Mouse (Mus musculus) limb, embryonic 14.5 days (tissue): ENCODE data around the gene Rps6ka1. TPM values are rescaled to one million over a fixed set of nuclear protein-coding genes. Genes with fewer than 3 reads are reported as not detected.

Experiments
- ATAC-seq: fragments of 200-750 bp; cut with Nextera tagmentation; 2 replicates; pipeline ENCODE4 v1.8.0; 2017; ENCODE audit warnings: low read depth, moderate number of reproducible peaks, moderate TSS enrichment; ENCODE audit not compliant: low FRiP score
- DNase-seq: peaks from one replicate; pipeline ENCODE4 v3.0.0-alpha.2; 2015; ENCODE audit warnings: low spot score
- H3K27ac ChIP-seq: fragments of 300-500 bp; sonication (generic); replicated peaks from 2 replicates; pipeline ENCODE4 v1.5.1; 2014; ENCODE audit warnings: low read depth, mild to moderate bottlenecking, low read length, moderate library complexity, mixed read lengths
- H3K27me3 ChIP-seq: fragments of 300-500 bp; sonication (generic); 2 replicates; pipeline ENCODE4 v1.6.1; 2014; ENCODE audit warnings: low read length, mixed read lengths; ENCODE audit not compliant: control insufficient read depth, insufficient read depth
- H3K36me3 ChIP-seq: fragments of 300-500 bp; sonication (generic); 2 replicates; pipeline ENCODE4 v1.6.1; 2014; ENCODE audit warnings: mild to moderate bottlenecking, low read length, moderate library complexity, mixed read lengths; ENCODE audit not compliant: control insufficient read depth, insufficient read depth
- H3K4me1 ChIP-seq: fragments of 300-500 bp; sonication (generic); 2 replicates; pipeline ENCODE4 v1.6.1; 2014; ENCODE audit warnings: antibody characterized with exemption, low read length, mixed read lengths; ENCODE audit not compliant: control insufficient read depth, insufficient read depth
- H3K4me2 ChIP-seq: fragments of 300-500 bp; sonication (generic); replicated peaks from 2 replicates; pipeline ENCODE4 v1.6.1; 2014; ENCODE audit warnings: low read depth, mild to moderate bottlenecking, low read length, moderate library complexity; ENCODE audit not compliant: severe bottlenecking
- H3K4me3 ChIP-seq: fragments of 300-500 bp; sonication (generic); replicated peaks from 2 replicates; pipeline ENCODE4 v1.5.1; 2014; ENCODE audit warnings: low read length
- H3K9ac ChIP-seq: fragments of 300-500 bp; sonication (generic); 2 replicates; pipeline ENCODE4 v1.6.1; 2014; ENCODE audit warnings: mild to moderate bottlenecking, low read depth, low read length, moderate library complexity; ENCODE audit not compliant: severe bottlenecking
- H3K9me3 ChIP-seq: fragments of 300-500 bp; sonication (generic); 2 replicates; pipeline ENCODE4 v1.6.1; 2016; ENCODE audit warnings: low read length; ENCODE audit not compliant: control insufficient read depth
- POLR2A ChIP-seq: fragments of 200-500 bp; IDR thresholded peaks from 2 replicates; pipeline ENCODE4 v1.8.0; 2012; ENCODE audit warnings: inconsistent platforms, mild to moderate bottlenecking, moderate library complexity, borderline replicate concordance; ENCODE audit not compliant: insufficient read depth, insufficient read length; ENCODE audit errors: extremely low read depth
- WGBS: fragments of 180-500 bp; shearing (Covaris S2); extraction: QIAGEN DNeasy Blood & Tissue Kit; methylation state at CpG from one replicate; pipeline ENCODE4 v1.1.7; 2014; 5-methylcytosine and 5-hydroxymethylcytosine counted together
- polyA plus RNA-seq, 2 experiments: library from polyadenylated mRNA; depleted of rRNA in 1 of 2; stranded (reverse) in 1 of 2; unstranded in 1 of 2; fragments of >200 nt; fragmentation: Nextera tagmentation in 1 of 2; extraction: Ambion mirVana in 1 of 2; gene quantifications; 2 replicates each; pipeline versions ENCODE4 v1.2.1 to v1.2.3; 2012 to 2014

The Rps6ka1 gene
- polyA plus RNA-seq, 2 experiments: 25.1 to 33.8 TPM

DNA sequence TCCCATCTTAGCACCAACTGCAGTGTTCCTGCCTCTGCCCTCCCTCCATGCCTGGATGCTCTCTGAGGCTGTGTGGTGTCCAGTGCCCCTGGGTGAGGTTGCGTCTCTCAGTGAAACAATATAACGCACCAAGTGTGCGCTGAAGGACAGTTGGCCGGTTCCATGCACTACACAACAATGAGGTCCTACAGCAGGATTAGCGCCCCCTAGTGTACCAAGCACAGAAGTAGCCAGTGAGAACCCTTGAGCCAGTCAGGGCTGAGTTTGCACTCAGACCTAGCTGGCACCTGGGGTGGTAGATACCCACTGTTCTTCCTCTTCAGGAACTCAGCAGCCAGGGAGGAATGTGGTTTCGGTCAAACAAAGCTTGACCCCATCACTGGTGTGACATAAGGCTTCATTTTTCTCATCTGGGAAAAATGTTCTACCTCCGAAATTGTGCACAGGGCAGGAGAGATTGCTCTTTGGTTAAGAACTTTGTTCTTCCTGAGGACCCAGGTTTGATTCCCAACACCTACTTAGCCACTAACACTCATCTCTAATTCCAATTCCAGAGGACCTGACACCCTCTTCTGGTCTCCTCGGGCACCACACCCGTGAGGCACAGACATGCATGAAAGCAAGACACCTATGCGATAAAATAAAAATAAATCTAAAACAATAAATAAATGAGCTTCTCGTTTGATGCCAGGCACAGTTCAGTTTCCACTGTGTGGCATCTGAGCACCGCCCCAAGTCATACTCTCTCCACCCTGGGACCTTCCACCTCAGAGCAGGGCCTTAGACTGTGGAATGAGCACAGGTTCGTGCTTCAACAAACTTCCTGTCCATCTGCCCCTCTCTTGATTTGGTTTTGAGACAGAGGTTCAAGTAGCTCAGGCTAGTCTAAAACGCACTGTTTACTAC lies 9.5 kb downstream of the Rps6ka1 start:
- Histone ChIP-seq H3K27me3 (no peaks in the 10 kb centered on the region), H3K4me1 (no peaks in the 10 kb centered on the region), H3K9ac (no peak overlapping the region), H3K27ac (no peak overlapping the region), H3K36me3 (peaks cover 13% of the 10 kb centered on the region; the same call in 1 of the 2 replicates), H3K9me3 (no peaks in the 10 kb centered on the region), H3K4me3 (no peak overlapping the region), H3K4me2 (no peak overlapping the region)
- TF ChIP-seq POLR2A: no peak
- whole genome bisulfite sequencing: 86% methylated on average over 14 of the region's 14 CpGs
- DNase-seq: no peak
- no peak for ATAC-seq

DNA sequence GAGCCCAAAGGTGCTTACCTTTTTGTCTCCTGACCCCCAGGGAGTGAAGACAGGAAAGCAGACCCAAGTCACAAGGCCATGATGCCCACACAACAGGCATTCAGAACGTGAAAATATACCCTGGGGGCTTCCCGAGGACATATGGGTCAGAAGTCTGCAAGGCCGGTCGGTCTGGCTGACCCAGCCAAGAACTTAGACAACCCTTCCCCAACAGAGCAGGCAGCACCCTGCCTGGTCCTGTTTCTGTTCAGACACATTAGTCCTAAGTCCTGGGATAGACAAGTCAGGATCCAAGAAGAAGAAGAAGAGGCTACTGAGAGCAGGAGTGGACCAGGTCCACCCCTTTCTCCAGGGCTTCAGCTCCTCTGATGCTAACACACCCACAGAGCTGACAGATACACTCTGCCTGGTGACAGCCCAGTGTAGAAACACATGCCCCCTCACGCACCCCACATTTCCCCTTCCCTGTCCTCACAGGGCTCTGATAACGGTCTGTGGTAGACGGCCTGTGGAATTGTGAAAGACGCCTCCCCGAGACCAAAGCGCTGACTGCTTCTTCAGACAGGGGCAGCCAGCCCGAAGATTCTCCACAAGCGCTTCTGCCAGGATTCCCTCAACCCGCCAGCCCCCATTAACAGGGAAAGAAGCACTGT lies 12.6 kb downstream of the Rps6ka1 start:
- 79% methylated on average over 13 of the region's 13 CpGs for WGBS
- no peaks in the 10 kb centered on the region for H3K4me1 ChIP-seq
- H3K4me2 ChIP-seq: no peak overlapping the region
- H3K27ac ChIP-seq: no peak overlapping the region
- no peaks in the 10 kb centered on the region for H3K9me3 ChIP-seq
- H3K4me3 ChIP-seq: no peak overlapping the region
- TF ChIP-seq POLR2A: no peak
- no peak for ATAC-seq
- no peaks in the 10 kb centered on the region for H3K27me3 ChIP-seq
- H3K9ac ChIP-seq: no peak overlapping the region
- peaks cover 17% of the 10 kb centered on the region; the same call in 1 of the 2 replicates for H3K36me3 ChIP-seq
- DNase-seq: no peak

DNA sequence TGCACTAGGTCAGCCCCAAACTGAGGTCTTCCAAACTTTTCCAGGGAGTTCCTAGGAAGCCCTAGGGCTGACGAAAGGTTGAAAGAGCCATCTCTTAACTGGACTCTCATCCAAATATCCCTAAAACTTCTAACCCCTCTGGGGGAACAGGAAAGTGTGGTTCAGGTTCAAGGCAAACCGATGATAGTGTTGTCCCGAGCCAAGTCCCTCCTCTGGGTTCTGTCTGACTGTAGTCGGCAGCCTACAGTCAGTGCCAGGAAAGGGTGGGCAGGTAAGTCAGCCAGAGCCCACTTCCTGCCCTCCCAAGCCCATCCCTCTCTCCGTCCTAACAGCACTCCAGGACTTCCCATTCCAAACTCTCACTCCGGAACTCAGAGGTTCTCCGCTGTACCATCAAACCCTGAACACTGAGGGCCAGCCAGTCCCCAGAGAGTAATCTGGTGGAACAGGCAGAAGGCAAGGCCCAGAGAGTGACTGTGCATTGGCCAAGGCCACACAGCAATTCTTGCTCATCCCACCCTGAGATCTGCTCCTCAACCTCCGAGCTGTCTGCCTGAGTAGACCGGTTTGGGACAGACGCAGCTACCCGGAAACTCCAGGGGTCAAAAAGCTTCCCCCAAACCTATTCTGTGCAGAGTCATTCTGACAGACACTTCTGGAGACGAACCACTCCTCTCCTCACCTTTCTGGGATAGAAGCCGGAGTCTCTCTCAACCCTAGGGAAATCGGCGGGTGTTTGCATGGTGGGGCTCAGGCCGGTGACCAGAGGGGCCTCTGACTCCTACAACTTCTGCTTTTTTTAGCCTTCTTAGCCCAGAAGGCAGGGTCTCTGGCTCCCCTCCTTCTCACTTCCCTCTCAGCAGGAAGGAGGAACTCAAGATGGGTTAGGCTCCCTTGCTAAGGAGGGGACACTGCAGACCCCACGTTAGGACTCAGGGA lies 13.4 kb downstream of the Rps6ka1 start:
- Histone ChIP-seq H3K27ac (no peak overlapping the region), H3K36me3 (peaks cover 16% of the 10 kb centered on the region), H3K27me3 (no peaks in the 10 kb centered on the region), H3K4me3 (no peak overlapping the region), H3K4me1 (no peaks in the 10 kb centered on the region), H3K9ac (no peak overlapping the region), H3K9me3 (no peaks in the 10 kb centered on the region), H3K4me2 (no peak overlapping the region)
- no peak for DNase-seq
- TF ChIP-seq POLR2A: no peak
- ATAC-seq: no peak
- WGBS: 81% methylated on average over 17 of the region's 17 CpGs

DNA sequence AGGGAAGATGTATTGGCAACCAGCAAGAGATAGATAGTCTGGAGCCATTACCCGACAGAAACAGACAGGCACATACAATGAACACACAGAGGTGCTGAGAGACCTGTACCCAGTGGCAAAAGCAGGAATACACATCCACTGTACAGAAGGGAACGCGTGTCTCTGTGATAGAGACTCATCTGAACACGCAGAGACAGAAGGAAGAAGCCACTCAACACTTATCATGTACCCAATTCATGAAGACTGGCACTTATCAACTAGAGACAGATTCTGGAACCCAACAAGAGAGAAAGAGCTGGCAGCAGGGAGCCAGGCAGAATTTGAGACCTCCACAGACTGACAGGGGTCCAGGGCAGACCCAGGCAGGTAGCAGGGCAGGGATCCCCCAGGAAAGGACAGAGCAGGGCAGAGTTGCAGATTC lies 14.2 kb downstream of the Rps6ka1 start:
- Histone ChIP-seq H3K9me3 (no peaks in the 10 kb centered on the region), H3K4me1 (no peaks in the 10 kb centered on the region), H3K27me3 (no peaks in the 10 kb centered on the region), H3K4me3 (no peak overlapping the region), H3K9ac (no peak overlapping the region), H3K36me3 (peaks cover 21% of the 10 kb centered on the region), H3K27ac (no peak overlapping the region), H3K4me2 (no peak overlapping the region)
- TF ChIP-seq POLR2A: no peak
- DNase-seq (no peak), ATAC-seq (no peak)
- 92% methylated on average over 4 of the region's 4 CpGs for WGBS
